Mouse (Mus musculus): ENCODE results near the gene Krtap10-4. TPM values are rescaled to one million over a fixed set of nuclear protein-coding genes. Genes with fewer than 3 reads are reported as not detected.

Krtap10-4 gene
- polyA plus RNA-seq, 1 experiment from 2014 or later, result not detected

Other genes with a start within 250 kb of the Krtap10-4 start
- 94.0 and 99.7 TPM in 2 replicates for gene Pttg1ip, start 245.4 kb downstream of the Krtap10-4 start, polyA plus RNA-seq (2014; fragmentation: Nextera tagmentation; extraction: Ambion mirVana)
- gene Sumo3, start 221.0 kb downstream of the Krtap10-4 start, polyA plus RNA-seq (2014; fragmentation: Nextera tagmentation; extraction: Ambion mirVana), result 249 and 271 TPM in 2 replicates
- 1.8 and 4.5 TPM in 2 replicates for gene Gm49325, start 220.9 kb downstream of the Krtap10-4 start, polyA plus RNA-seq (2014; fragmentation: Nextera tagmentation; extraction: Ambion mirVana)
- gene Ube2g2, start 204.8 kb downstream of the Krtap10-4 start, polyA plus RNA-seq (2014; fragmentation: Nextera tagmentation; extraction: Ambion mirVana), result 62.1 and 67.9 TPM in 2 replicates
- 0.16 TPM in 1 of 2 replicates, not detected in the other for gene Tspear, start 140.5 kb downstream of the Krtap10-4 start, polyA plus RNA-seq (2014; fragmentation: Nextera tagmentation; extraction: Ambion mirVana)
- not detected in 2 replicates for gene Gm19402, start 136.3 kb downstream of the Krtap10-4 start, polyA plus RNA-seq (2014; fragmentation: Nextera tagmentation; extraction: Ambion mirVana)
- gene Gm9508, start 129.9 kb downstream of the Krtap10-4 start, polyA plus RNA-seq (2014; fragmentation: Nextera tagmentation; extraction: Ambion mirVana), result not detected in 2 replicates
- gene Gm10272, start 120.5 kb downstream of the Krtap10-4 start, polyA plus RNA-seq (2014; fragmentation: Nextera tagmentation; extraction: Ambion mirVana), result not detected in 2 replicates
- not detected in 2 replicates for gene Gm10024, start 115.6 kb downstream of the Krtap10-4 start, polyA plus RNA-seq (2014; fragmentation: Nextera tagmentation; extraction: Ambion mirVana)
- not detected in 2 replicates for gene Gm10142, start 111.3 kb downstream of the Krtap10-4 start, polyA plus RNA-seq (2014; fragmentation: Nextera tagmentation; extraction: Ambion mirVana)
- gene Krtap12-1, start 106.5 kb downstream of the Krtap10-4 start, polyA plus RNA-seq (2014; fragmentation: Nextera tagmentation; extraction: Ambion mirVana), result not detected in 2 replicates
- gene Gm10100, start 100.6 kb downstream of the Krtap10-4 start, polyA plus RNA-seq (2014; fragmentation: Nextera tagmentation; extraction: Ambion mirVana), result not detected in 2 replicates
- not detected in 2 replicates for gene Gm18596, start 84.5 kb downstream of the Krtap10-4 start, polyA plus RNA-seq (2014; fragmentation: Nextera tagmentation; extraction: Ambion mirVana)
- not detected in 2 replicates for gene Gm9736, start 75.7 kb downstream of the Krtap10-4 start, polyA plus RNA-seq (2014; fragmentation: Nextera tagmentation; extraction: Ambion mirVana)
- not detected in 2 replicates for gene Gm3233, start 67.4 kb downstream of the Krtap10-4 start, polyA plus RNA-seq (2014; fragmentation: Nextera tagmentation; extraction: Ambion mirVana)
- gene Gm3238, start 55.8 kb downstream of the Krtap10-4 start, polyA plus RNA-seq (2014; fragmentation: Nextera tagmentation; extraction: Ambion mirVana), result not detected in 2 replicates
- not detected in 2 replicates for gene Gm7138, start 50.2 kb downstream of the Krtap10-4 start, polyA plus RNA-seq (2014; fragmentation: Nextera tagmentation; extraction: Ambion mirVana)
- gene Gm3250, start 44.6 kb downstream of the Krtap10-4 start, polyA plus RNA-seq (2014; fragmentation: Nextera tagmentation; extraction: Ambion mirVana), result not detected in 2 replicates
- not detected in 2 replicates for gene Gm7137, start 38.9 kb downstream of the Krtap10-4 start, polyA plus RNA-seq (2014; fragmentation: Nextera tagmentation; extraction: Ambion mirVana)
- not detected in 2 replicates for gene Gm9639, start 32.0 kb downstream of the Krtap10-4 start, polyA plus RNA-seq (2014; fragmentation: Nextera tagmentation; extraction: Ambion mirVana)
- gene Gm19668, start 28.0 kb downstream of the Krtap10-4 start, polyA plus RNA-seq (2014; fragmentation: Nextera tagmentation; extraction: Ambion mirVana), result not detected in 2 replicates
- gene Gm9507, start 15.3 kb downstream of the Krtap10-4 start, polyA plus RNA-seq (2014; fragmentation: Nextera tagmentation; extraction: Ambion mirVana), result not detected in 2 replicates
- gene Gm2696, start 12.4 kb downstream of the Krtap10-4 start, polyA plus RNA-seq (2014; fragmentation: Nextera tagmentation; extraction: Ambion mirVana), result not detected in 2 replicates
- gene Krtap10-10, start 8.9 kb upstream of the Krtap10-4 start, polyA plus RNA-seq (2014; fragmentation: Nextera tagmentation; extraction: Ambion mirVana), result not detected in 2 replicates
- not detected in 2 replicates for gene Gm36176, start 19.7 kb upstream of the Krtap10-4 start, polyA plus RNA-seq (2014; fragmentation: Nextera tagmentation; extraction: Ambion mirVana)
- not detected in 2 replicates for gene Gm10318, start 25.8 kb upstream of the Krtap10-4 start, polyA plus RNA-seq (2014; fragmentation: Nextera tagmentation; extraction: Ambion mirVana)
- not detected in 2 replicates for gene Gm3285, start 34.9 kb upstream of the Krtap10-4 start, polyA plus RNA-seq (2014; fragmentation: Nextera tagmentation; extraction: Ambion mirVana)
- gene Lrrc3, start 75.4 kb upstream of the Krtap10-4 start, polyA plus RNA-seq (2014; fragmentation: Nextera tagmentation; extraction: Ambion mirVana), result 8.2 and 10.0 TPM in 2 replicates
- gene Trpm2, start 143.5 kb upstream of the Krtap10-4 start, polyA plus RNA-seq (2014; fragmentation: Nextera tagmentation; extraction: Ambion mirVana), result 1.2 TPM in 2 replicates
- gene 1810043G02Rik, start 151.4 kb upstream of the Krtap10-4 start, polyA plus RNA-seq (2014; fragmentation: Nextera tagmentation; extraction: Ambion mirVana), result 12.1 and 12.8 TPM in 2 replicates
- gene Pfkl, start 183.0 kb upstream of the Krtap10-4 start, polyA plus RNA-seq (2014; fragmentation: Nextera tagmentation; extraction: Ambion mirVana), result 245 and 255 TPM in 2 replicates
- gene Dnmt3l, start 214.9 kb upstream of the Krtap10-4 start, polyA plus RNA-seq (2014; fragmentation: Nextera tagmentation; extraction: Ambion mirVana), result not detected in 2 replicates
- gene Aire, start 216.5 kb upstream of the Krtap10-4 start, polyA plus RNA-seq (2014; fragmentation: Nextera tagmentation; extraction: Ambion mirVana), result 0.16 and 0.51 TPM in 2 replicates
- 3.5 and 4.2 TPM in 2 replicates for gene Icosl, start 242.2 kb upstream of the Krtap10-4 start, polyA plus RNA-seq (2014; fragmentation: Nextera tagmentation; extraction: Ambion mirVana)

Data from liver, embryonic 11.5 days (tissue).